Mouse (Mus musculus) ES-E14 (cell line): ENCODE results near the gene Steap3.

Source experiments
- CHD2 ChIP-seq: IDR thresholded peaks from 2 replicates; pipeline ENCODE4 v1.6.1; 2014; ENCODE audit warnings: mild to moderate bottlenecking, low read depth, low read length, inconsistent platforms
- HCFC1 ChIP-seq: IDR thresholded peaks from 2 replicates; pipeline ENCODE4 v1.6.1; 2012; ENCODE audit warnings: low read length, inconsistent platforms, borderline replicate concordance; ENCODE audit not compliant: insufficient read depth
- MAFK ChIP-seq: IDR thresholded peaks from 2 replicates; pipeline ENCODE4 v1.6.1; 2014; ENCODE audit warnings: mild to moderate bottlenecking, low read depth, low read length, inconsistent platforms; ENCODE audit not compliant: insufficient read depth
- ZC3H11A ChIP-seq: IDR thresholded peaks from 2 replicates; pipeline ENCODE4 v1.6.1; 2012; ENCODE audit warnings: low read depth, mild to moderate bottlenecking, inconsistent platforms, low read length, borderline replicate concordance
- ZNF384 ChIP-seq: IDR thresholded peaks from 2 replicates; pipeline ENCODE4 v1.6.1; 2012; ENCODE audit warnings: low read depth, low read length, inconsistent platforms

GRCm38 (mm10) chr1:120198942-120199341, 73.6 kb downstream of the Steap3 start:
- no peak for TF ChIP-seq HCFC1
- no peak for TF ChIP-seq MAFK
- TF ChIP-seq CHD2, result no peak
- no peak for TF ChIP-seq ZC3H11A
- no peak for TF ChIP-seq ZNF384
